Mouse (Mus musculus) frontal cortex, postnatal 10 days (tissue): ENCODE measurements around the gene Pigx.
A peak's percentile ranks its signal among the peaks of the same experiment; 100 is the strongest.

Experiments
- DNase-seq, 2 experiments: peaks; one replicate each; pipeline ENCODE4 v3.0.0; 2022; ENCODE audit warnings: low spot score in 2 of 2, mixed read lengths in 1 of 2

Gene Pigx

DNA sequence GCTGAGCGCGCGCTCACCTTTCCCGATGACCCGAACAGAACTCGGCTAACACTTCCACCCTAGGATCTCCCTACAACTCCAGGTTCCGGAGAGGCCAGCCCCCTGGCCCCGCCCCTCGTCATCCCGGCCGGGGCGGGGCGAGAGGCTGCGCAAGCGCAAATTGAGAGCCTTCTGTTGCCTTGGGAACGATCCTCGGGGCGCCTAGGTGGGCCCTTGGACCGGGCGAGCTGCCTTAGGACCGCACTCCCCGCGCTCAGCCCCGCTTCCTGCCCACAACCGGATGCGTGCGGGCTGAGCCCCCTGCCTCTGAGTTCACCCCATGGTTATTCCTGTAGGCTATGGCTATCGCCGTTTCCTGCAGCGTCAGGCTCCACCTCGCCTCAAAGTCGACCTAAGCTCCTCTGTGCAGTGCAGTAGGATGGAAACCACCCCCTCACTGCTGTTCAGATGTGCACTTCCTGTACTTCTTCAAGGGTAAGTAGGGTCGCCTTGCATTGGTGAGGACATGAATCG is at the start of gene Pigx, which contains the start of gene Cep19:
TSS of gene Pigx (minus strand) at position 103 of the 513 bp plus-strand sequence.
TSS of gene Cep19 (plus strand) at position 163 of the 513 bp plus-strand sequence.
- DNase-seq = peak; percentile 84 to 88

DNA sequence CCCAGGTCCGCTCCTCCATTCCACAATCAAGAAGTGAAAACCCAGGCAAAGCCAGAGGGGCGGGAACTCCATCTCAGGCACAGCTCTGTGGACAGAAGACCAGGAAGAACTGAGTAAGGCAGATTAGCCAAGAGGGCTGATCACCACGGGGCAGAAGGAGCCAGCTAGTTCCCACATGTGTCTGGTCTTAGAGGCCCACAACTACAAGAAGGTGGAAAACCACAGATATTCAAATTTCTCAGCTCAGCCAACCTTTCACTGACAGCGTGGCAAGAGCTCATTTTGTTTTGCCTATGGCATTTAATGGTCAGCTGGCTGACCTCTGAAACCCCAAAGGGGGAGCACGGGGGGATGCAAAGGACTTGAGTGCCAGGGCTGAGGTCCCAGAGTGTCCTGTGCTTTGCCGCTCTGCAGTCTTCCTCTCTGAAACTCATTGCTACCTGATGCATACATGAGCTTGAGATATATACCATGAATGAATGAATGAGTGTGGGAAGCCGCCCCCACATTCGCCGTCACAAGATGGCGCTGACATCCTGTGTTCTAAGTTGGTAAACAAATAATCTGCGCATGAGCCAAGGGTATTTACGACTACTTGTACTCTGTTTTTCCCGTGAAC is 48.2 kb upstream of the Pigx start:
- no peak for DNase-seq

DNA sequence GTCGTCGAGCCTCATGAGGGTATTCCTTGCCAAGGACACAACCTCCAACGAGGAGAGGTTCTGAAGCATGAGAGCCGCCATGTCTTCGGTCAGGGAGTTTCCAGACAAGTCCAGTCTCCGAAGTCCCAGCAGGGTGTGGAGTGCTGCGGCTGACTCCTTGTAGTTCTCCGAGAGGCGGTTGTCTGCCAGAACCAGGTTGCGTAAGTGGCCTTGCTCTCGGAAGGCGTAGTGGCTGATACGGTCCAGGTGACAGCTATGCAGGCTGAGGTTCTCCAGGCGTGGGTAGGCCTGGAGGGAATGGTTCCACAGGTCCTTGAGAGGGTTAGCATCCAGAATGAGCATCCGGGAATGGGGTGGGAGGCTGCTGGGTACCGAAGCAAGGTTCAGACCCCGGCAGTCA is 45.1 kb upstream of the Pigx start:
- DNase-seq = no peak

DNA sequence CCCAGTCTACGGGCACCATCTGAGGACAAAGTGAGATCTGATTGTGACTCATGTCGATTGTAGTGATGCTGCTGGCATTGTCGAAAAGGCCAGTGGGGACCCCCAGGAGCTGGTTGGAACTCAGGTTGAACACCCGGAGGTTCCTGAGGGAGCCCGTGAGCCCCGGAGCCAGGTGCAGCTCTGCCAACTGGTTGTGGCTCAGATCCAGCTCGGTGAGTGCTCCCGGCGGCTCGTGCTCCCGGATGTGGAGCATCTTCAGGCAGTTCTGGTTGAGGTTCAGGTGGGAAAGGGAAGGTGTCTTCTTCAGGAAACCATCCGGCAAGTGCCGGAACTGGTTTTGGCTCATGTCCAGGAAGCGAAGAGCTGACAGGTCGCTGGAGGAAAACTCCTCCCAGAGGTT is 44.2 kb upstream of the Pigx start:
- DNase-seq = no peak

DNA sequence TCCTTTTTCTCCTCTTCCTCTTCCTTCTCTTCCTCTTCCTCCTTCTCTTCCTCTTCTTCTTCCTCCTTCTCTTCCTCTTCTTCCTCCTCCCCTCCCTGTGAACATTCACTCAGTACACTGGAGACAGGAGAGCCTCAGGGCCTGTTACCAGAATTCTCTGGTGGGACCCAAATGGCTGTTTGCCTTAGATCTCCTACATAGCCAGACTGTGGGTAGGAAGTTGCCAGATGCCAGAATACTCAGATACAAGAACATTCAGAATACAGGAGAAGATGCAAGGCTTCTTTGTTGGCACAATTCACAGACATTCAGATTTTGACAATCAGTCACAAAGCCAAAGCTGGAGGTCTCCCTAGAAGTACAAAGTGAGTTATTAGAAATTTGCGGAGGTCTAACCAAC is 39.4 kb upstream of the Pigx start:
- no peak for DNase-seq

DNA sequence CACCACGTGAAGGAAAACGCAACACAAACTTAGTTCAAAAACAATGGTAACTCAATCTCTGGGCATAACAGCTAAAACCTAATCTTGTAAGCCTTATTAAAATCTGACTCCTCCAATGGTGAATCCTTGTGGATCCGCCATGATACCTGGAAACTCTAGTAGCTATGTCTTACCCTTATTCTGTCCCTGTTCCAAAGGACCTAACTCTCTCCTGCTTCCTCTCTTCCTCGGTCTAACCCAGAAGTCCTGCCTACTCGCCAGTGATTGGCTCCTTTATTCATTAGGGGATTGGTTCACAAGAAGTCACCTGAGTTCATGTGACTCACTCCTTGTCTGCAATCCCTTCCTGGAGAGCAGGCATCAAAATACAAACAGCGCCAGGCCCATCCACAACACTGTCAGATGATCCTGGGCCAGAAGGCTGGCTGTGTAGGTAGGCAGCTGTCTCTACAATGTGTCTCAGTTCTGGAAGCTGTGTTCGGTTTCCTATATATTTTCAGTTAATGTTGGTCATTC is 36.4 kb upstream of the Pigx start:
- DNase-seq = no peak

DNA sequence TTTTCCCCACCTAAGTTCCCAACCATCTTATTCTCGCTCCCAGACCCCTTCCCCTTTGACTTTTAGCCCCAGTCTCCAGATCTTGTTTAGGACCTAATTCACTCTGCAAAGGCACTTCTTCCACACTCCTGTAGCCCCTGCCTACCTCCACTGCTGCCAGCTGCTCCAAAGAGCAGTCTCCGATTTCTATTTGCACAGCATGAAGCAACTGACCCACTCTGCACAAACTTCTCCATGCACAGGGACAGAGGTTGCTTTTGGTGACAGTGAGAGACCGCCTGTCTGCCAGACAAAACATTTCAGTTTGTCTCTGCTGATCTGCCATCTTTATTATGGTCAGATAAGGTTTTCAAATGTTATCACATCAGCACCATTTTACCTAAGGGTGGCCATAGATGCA is 33.6 kb upstream of the Pigx start:
- no peak for DNase-seq

DNA sequence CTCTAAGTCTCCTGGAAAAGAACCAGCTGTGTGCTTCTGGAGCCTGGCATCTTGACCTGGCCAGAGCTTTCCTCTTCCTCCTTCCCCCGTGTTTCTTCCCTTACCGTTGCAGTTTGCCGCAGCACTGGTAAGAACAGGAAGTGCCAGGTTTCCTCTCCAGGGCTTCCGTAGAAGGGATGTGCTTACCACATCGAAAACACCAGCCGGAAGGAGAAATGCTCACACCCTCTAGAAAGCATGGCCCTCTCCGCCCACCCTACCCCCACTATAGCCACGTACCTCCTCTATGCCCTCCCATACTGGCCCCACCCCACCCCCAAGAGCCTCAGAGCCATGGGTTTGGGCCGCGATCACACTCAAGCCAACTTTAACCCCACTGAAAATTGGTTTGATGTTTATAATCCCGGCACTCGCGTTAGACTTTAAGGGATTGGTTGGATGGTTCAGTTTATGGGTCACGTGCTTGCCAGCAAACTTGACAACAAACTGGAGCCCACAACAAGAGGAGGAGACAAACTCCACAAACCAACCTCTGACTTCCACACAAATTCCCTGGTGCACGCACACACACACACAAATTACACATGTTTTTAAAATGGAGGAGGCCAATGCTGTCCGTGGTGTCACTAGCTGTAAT is 30.8 kb upstream of the Pigx start:
- DNase-seq = no peak

DNA sequence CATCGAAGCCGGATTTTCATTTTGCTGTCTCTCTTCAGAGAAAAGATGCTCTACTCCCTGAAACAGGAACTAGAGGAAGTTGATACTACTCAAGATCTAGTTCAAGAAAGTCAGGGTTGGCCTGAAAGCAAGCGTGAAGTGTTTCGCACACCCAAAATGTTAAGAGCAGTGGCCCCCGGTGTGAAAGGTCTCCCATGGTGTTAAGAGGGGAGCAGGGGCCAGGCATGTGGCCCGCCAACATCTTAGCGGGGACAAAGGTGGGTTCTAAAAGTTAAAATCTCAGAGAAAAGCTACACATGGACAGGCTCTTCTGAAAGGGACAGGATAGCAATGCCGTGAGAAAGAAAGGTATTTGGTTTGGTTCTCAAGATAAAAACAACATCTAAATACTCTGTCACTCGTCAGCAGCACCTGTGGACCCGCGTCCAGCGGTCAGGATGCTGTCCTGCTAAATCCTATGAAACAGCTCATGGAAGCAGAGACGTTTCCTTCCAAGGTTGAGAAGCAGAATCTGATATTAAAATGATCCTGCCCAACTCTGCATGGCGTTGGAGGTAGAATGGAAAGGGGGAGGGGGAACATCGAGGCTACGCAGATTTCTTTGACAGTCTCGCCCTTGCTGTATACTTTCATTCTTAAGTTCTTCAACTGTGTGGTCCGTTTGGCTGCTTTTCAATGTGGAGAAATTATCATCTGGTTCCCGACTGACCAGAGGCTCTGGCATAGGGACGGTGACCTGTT is 30.1 kb upstream of the Pigx start:
- no peak for DNase-seq

DNA sequence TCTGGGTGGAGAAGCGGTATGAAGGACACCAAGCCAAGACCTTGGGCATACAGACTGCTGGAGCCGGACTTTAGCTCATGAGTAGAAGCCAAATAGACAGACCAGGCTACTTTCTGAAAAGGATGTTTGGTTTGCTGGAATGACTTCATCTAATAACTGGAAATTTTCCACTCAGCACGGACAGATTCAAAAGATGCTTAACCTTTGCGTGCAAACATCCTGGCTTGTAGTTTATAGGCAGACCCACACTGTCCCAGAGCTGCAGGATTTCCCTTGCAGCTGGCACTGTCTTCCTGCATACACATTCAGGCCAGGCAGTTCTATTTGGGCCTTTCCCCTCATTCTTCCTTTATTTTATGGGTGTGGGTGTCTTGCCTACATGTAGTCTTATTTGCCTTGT is 27.5 kb upstream of the Pigx start:
- DNase-seq = no peak

DNA sequence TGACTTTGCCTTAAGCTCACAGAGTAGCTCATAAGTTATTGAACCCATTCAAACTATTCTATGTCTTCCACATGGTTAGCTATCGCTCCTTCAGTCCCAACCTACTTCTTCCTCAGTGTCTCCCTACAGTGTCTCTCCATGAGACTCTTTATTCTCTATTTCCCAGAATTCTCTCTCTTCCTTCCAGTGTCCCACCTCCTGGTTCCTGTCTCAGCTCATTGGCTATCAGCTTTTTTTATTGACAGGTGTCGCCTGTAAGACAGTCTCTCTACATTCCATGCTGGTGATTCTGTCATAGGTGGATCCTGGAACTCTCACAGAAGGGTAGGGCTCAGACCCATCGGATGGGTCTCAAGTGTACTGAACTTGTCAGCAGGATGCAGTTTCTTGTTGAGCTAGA is 25.8 kb upstream of the Pigx start:
- DNase-seq = no peak

DNA sequence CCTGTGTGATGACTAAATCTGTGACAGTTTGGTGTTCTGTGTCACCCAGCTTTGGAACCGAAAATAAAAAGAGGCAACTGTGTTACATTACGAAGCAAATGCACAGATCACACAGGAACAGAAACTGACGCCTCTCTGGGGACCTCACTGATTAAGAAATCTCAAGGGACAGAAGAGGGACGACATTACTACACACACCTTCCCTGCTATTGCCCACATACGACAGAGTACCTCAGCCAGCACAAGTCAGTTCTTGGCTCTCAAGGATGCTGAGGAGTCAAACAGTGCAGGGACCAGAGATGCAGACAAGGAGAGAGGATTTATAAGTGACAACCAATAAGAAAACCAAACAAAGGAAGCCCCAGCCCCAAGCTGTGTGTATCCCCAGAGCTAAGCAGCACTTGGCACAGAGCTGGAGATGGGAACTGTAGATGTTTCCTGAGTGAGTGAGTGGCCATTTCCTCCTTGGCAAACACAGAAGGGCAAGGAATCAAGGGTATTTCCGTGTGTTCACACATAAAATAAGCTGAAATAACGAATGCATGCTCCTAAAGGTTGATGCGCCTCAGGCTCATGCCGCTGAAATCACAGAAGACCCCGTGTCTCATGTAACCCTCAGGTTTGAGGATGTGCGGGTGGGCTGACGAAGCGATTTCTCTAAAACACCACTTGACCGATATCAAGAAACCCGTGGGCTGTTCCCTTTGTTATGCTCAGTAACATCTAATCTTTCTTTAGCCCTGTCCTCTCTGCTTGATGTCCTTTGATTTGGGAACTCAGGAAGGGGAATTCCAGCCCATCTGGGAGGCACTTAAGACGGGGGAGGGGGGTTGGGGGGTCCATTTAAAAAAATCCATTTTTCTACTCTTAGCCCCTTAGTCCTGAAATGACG is 25.1 kb upstream of the Pigx start:
- no peak for DNase-seq

DNA sequence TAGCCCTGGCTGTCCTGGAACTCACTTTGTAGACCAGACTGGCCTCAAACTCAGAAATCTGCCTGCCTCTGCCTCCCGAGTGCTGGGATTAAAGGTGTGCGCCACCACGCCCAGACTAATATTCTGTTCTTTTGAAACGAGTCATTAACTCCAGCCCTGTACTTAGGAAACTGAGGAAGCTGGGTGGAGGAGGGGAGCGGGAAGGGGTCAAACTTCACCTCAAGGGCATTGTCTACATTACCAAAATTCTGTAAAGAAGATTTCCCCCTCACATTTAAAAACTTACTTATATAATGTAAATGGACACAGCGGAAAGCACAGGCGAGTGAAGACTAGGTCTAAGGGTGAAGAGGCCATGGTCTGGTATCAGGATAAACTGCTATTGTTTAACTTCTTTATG is 24.5 kb upstream of the Pigx start:
- DNase-seq = no peak

DNA sequence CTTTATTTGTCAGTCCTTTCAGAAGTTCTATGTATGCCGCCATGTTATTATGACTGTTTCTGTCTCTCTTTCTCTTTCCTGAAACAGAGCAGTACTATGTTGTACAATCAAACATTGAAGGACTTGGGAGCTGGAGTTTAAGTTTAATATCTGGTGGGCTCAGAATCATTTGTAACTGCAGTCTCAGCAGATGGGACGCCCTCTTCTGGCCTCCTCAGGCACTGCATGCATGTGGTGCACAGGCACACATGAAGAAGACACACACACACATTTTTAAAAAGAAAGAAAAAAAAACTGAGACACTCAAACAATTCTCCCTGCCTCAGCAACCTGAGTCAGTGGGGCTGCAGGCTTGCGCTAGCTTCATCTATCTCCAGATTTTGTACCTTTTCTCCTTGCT is 20.9 kb upstream of the Pigx start:
- DNase-seq = no peak

DNA sequence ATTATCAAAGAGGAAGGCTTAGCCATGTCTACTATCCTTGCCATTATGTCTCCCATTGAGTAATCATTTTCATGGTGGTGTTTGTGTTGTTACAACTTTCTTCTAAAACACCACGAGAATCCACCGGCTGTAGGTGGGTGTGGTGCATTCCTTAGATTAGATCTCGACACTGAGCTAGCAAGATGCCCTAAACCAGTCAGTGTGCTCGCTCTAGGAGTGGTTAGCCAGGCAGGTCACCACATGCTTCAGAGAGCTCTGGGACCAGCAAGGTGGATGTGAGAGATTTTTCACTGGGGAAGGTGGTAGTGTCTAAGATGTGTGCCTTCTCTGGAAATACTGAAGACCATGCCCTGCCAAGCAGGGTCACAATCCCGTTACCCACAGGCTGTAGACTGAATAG is 16.6 kb upstream of the Pigx start:
- DNase-seq = no peak

DNA sequence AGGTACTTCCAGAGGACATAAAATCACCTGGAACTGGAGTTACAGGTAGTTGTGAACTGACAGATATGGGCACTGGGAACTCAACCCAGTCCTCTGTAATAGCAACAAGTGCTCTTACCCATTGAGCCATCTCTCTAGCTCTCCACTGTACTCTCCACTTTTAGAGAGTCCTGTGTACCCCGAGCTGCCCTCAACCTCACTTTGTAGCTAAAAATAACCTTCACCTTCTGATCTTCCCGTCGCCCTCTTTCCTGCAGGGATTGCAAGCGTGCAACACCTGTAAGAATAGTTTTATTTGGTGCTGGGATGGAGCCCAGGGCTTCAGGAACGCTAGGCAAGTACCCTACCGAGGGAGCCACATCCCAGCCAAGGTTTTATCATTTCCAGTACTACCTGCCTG is 16.2 kb upstream of the Pigx start:
- no peak for DNase-seq

DNA sequence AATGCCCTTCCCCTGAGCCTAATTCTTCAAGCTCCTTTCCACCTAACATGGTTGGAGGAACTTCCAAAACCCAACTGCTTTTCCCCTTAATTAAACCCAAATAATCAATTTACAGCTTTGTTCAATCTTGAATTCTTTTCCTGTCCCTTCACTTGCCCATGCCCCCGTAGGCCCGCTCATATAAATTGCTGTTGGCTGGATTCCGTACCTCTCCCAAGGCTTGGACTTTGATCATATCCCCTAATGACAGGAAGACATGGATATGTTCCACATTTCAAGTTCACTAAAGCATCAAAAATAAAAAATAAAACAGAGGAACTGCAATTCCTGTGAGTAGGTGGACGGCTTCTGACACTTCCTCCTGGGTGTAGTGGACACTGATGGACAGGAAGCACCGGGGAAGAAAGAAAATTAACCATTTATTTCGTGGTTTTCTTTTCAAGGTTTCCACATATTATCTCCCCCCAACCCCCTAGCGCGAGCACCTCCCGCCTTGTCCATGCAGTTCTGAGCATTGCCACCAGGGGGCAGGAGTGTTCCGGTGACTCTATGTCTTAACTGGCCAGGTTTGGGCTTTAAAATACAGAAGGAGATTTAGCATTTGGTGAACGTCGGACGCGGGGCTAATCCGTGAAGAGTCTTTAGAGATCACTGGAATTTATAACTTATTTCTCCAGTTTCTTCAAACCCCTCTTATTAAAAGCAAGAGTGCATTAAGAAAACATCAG is 15.6 kb upstream of the Pigx start:
- peak; percentile 49 to 78 for DNase-seq

DNA sequence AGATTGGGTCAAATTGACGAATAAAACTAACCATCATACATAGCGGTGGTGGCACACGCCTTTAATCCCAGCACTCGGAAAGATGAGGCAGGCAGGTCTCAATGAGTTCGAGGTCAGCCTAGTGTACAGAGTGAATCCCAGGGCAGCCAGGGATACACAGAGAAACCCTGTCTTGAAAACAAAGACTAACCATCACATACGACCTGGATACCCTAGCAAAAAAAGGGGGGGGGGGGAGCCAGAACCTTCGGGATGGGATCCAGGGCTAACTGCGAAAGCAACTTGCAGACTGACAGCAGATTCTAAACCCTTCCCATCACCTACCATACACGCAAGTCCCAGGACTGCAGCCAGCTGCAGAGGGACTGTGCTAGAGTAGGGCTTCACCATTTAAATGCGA is 14.9 kb upstream of the Pigx start:
- no peak for DNase-seq

DNA sequence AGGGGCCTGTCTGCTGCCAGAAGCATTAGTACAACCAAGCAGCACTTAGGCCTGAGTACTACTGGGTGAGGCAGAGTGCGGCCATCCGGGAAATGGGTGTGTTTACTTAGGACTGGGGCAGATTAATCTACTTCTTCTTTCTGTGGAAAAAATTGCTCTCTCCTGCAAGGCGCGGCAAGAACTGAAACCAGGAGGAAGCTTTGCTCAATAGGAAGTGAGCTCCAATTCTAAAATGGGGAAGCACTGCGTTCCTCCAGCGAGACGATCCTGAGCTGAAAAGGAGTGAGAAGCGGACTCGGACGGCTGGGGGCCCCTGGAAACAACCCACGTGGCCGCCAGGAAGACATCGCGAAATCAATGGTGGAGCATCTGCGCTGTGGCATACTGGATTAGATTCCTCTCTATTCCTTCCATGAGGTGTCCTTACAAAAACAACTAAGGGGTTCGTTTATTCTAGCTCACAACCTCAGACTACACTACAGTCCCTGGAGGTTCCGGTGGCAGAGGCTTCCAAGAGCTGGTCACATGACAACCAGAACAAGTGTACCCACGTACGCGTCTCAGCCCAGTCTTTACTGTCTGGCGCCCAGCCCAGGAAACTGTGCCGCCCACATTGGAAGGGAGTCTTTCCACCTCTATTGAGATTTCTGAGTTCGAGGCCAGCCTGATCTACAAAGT is 14.1 kb upstream of the Pigx start:
- peak; percentile 50 to 56 for DNase-seq

DNA sequence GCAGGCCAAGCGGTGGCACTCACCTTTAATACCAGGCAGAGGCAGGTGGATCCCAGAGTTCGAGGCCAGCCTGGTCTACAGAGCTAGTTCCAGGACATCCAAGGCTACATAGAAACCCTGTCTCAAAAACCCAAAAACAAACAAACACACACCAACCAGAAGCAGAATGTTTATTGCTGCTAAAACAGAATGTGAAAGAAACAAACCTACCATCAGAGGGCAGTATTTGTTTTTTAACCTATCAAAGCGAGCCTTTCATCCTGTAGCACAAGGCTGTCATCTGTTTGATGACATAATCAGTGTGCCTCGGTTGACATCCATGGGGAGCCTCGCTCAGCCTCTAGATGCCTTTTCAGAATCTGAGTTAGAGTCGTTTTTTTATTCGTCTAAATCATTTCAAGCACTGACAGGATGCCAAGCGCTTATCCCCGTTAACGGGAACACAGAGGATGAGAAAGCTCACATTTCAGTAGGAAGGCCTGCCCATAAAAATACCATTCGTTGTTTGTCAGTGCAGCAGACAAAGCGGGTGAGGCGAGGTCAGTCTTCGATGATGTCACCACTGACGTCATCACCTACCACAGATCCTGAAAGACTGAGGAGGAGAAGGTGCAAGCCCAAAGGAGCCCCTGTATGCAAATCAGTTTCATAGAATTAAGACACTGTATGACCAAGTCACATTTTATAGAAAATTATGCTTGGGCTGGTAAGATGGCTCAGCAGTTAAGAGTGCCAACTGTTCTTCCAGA is 11.6 kb upstream of the Pigx start:
- no peak for DNase-seq
